Mouse (Mus musculus) skeletal muscle tissue, adult 2 months (tissue): ENCODE results near the gene Lipt1.
A peak's percentile ranks its signal among the peaks of the same experiment; 100 is the strongest.

Experiments
- DNase-seq: peaks from one replicate; pipeline ENCODE4 v3.0.0-alpha.2; 2012; ENCODE audit warnings: low read depth, low spot score

The Lipt1 gene

GRCm38 (mm10) chr1:37871704-37872103 is at the start of gene Lipt1:
TSS of gene Lipt1 (plus strand) at chr1:37871738.
- no peak for DNase-seq

DNA sequence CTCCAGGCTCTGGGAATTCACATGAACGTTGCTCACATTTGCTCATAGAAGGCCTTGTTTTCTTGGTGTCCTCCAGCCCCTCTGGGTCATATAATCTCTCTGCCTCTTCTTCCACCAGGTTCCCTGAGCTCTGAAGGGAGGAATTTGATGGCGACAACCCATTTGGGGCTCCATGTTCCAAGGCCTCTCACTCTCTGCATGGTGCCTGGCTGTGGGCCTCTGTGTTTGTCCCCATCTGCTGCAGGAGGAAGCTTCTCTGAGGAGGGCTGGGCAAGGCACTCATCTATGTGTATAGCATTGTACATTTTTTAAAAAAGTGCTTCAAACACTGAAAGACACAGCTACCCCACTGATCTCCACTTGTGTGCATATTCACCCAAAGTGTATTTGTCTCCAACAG is 39.9 kb upstream of the Lipt1 start:
- no peak for DNase-seq

DNA sequence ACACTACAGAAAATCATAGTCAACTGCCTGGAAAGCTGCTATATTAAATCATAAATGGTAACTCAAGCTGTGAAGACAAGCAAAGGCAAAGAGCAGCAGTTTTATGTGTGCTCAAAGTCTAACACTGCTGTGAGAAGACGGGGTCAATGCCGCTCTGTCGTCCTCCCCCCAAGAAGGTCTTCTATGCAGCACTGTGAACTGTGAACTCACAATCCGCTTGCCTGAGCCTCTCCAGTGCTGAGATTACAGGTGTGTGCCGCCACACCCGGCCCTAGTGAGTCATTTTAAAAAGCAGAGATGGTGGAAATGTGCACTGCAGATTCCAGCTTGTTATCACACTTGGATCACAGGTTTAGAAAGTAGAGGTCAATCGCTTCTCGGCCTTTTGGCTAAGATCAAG is 24.7 kb upstream of the Lipt1 start:
- no peak for DNase-seq

GRCm38 (mm10) chr1:37850696-37851095 is 20.8 kb upstream of the Lipt1 start:
- no peak for DNase-seq

DNA sequence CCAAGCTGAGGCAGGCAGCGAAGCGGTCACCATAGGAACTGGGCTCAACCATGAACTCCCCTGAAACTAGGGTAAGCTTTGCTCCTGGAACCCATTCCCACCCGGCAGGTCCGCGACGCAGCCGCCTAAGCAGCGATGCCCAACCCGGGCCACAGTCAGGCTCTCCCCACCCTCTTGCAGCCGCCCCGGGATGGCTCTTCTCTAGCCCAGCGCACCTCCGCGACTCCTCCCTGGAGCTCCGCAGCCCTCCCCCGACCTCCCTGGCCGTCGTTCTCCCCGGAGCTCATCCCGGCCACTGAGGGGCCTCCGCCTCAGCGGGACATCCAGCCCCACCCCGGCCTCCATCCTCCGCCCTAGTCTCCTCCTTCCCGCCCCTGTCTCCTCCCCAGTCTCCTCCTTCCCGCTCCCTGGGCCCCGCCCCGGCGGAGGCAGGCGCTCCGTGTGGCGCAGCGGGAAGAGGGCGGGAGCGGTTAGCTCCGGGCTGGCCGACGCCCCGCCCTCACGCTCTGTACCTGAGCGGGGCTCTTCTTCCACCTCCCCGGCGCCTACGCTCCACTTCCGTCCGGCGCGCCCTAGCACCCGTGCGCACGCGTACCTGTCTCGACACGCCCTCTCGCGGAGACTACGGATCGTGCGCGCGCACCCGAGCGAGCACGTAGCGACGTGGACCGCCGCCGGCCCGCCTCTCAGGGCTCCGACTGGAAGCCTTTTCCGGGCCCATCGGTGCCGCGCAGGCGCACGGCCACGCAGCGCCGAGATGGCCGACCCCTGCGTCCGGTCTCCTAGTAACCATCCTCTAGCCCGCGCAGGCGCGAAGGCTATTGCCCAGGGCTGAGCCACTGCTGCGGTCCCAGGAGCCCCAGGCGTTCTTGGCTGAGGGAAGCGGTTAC is 6.8 kb upstream of the Lipt1 start:
- DNase-seq = peak; percentile 99

GRCm38 (mm10) chr1:37865401-37866215 is 5.9 kb upstream of the Lipt1 start:
- no peak for DNase-seq

- no peak for DNase-seq
Measured at GRCm38 (mm10) chr1:37866286-37866685, 5.3 kb upstream of the Lipt1 start, which contains the start of gene Tsga10. TSS of gene Tsga10 (minus strand) at chr1:37866429.

GRCm38 (mm10) chr1:37867056-37867455 is 4.5 kb upstream of the Lipt1 start:
- DNase-seq = no peak

DNA sequence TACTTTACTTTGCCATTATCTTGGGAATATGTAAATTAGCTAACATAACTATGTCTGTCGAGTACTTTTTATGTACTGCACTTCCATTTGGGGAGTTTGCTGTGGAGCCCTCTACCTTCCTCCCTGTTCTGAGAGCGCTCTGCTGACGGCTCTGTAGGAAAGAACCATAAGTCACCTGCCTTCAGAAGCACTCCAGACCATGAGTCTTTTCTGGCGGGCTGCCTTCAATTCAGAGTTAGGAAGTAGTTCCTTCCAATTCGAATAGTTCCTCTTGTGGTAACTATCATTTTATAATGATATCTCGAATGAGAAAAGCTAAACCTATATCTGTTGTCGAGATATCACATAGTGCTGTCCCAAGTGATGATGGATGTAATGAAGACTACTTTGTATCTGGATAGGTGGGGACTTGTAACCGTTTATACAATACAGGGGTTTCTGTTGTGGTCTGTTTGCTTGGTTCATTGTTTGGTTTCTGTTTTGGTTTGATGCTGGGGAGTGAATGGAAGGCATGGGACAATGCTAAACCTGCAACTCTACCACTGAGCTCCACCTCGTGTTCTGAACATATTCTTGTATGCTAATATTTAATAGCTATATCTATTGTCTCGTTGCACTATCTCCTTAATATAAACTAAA is 3.7 kb upstream of the Lipt1 start:
- no peak for DNase-seq

DNA sequence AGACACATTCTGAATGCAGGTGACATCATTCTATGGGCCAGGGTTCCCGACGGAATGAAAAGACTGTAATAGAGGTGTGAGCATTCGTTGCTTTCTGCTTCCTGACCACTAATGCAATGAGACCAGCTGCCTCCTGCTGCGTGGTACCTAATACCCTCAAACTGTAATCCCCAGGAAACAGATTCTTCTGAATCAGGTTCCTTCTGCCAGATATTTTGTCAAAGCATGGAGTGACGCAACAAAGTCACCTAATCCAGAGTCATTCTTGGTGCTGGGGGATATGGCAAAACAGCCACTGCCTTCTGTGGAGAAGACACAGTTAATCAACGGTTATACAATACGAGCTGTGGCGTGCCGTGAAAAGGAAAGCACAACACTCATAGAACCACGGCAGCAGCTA is 2.9 kb upstream of the Lipt1 start:
- no peak for DNase-seq

- DNase-seq = no peak
Measured at GRCm38 (mm10) chr1:37869362-37869761, 2.2 kb upstream of the Lipt1 start.

GRCm38 (mm10) chr1:37872131-37873067 is 861 bp downstream of the Lipt1 start:
- peak; percentile 73 for DNase-seq

- no peak for DNase-seq
Measured at GRCm38 (mm10) chr1:37873157-37873556, 1.6 kb downstream of the Lipt1 start.

DNA sequence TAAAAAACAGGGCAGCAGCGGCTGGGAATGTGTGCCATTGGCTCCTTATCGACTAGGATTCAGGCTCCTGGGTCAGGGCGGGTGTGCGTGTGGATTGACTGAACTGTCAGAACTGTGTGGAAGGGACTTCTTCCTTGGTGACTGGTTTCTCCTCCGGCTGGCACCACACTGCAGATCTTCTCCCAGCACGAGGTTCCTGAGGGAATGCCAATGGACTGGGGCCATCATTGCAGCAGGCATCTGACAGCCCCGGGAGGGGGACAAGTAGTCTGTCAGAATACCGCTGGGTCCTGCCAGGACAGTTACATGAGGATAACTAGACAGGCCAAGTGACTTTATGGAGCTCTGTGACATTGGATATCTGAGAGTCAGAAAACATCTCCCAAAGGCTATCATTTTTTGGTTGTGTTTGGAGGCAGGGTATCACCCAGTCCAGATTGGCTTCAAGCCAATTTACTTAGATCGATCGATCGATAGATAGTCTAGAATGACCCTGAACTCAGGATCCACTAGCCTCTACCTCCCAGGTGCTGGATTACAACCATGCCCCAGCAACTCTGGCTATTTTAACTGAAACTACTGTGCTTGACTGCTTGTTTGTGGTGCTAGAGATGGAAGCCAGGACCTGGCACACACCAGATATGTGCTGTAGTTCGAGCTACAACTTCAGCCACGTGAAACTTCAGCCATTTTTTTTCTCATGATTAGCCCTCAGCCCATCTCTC is 6.4 kb downstream of the Lipt1 start:
- DNase-seq = no peak

GRCm38 (mm10) chr1:37883411-37883810 is 11.9 kb downstream of the Lipt1 start:
- no peak for DNase-seq

DNA sequence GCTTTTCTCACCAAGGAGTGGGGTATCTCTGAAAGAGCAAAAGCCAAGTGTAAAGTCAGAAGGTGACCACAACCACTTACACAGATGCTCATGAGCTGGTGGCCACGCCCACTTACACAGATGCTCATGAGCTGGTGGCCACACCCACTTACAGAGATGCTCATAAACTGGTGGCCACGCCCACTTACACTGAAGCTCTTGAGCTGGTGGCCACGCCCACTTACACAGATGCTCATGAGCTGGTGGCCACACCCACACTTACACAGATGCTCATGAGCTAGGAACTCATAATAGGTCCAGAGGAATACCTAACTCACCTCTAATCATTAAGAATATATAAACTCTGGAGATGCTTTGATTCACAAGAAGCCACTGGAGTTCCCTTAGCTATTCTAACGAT is 12.9 kb downstream of the Lipt1 start:
- no peak for DNase-seq

- no peak for DNase-seq
Measured at GRCm38 (mm10) chr1:37889206-37889605, 17.7 kb downstream of the Lipt1 start.

DNA sequence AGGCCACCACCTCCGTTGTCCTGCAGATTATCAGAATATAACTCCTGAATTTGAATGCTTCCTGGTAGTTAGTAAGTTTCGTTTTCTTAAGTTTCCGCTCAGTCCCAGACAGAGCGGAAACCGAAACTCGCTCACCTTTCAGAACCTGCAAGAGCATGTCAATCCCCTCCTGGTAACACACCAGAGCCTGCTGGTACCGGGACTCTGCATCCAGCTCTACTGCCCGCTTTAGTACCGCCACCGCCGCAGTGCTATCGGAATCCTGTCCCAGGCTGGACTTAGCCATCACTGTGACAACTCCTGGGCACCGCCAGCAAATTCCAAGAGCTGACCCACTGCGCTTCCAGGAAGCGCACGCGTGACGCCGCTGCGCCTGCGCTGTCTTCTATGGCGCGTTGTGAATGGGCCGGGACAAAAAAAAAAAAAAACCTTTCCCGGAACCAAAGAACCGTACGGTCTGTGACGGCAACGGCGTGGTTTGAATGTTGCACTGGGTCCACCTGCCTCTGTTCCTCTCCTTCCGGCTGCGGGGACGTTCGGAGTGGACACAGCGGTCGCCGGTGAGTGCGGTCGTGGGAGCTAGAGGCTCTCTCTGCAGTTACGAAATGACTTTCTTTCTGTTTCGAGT is 18.6 kb downstream of the Lipt1 start, which contains the start of the genes Mitd1 and Mrpl30:
Gene Mitd1, minus strand, starts transcription at position 387 of the 628 bp plus-strand sequence.
Gene Mrpl30, plus strand, starts transcription at position 453 of the 628 bp plus-strand sequence.
- DNase-seq = peak; percentile 91

DNA sequence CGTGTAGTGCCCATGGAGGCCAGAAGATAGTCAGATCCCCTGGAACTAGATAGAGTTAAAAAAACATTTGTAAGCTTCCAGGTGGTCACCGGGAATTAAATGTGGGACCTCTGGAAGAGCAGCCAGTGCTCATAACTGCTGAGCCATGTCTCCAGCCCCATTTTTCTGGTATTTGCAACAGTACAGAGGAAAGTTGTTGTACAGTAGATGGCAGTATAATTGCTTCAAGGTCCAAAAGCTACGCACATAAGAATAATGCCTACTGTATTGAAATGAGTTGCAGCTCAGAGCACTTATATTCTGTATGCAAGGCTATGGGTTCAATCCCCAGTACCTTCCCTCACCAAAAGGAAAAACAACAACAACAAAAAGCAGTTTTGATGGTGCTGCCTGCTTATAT is 19.9 kb downstream of the Lipt1 start:
- DNase-seq = no peak

- DNase-seq = no peak
Measured at GRCm38 (mm10) chr1:37894606-37895005, 23.1 kb downstream of the Lipt1 start.
